Mouse (Mus musculus): ENCODE measurements around the gene Ranbp17. TPM values are rescaled to one million over a fixed set of nuclear protein-coding genes. Genes with fewer than 3 reads are reported as not detected.

Ranbp17 gene
- total and polyA plus RNA-seq, 2 experiments from 2014 or later = 2.1 to 3.6 TPM

DNA sequence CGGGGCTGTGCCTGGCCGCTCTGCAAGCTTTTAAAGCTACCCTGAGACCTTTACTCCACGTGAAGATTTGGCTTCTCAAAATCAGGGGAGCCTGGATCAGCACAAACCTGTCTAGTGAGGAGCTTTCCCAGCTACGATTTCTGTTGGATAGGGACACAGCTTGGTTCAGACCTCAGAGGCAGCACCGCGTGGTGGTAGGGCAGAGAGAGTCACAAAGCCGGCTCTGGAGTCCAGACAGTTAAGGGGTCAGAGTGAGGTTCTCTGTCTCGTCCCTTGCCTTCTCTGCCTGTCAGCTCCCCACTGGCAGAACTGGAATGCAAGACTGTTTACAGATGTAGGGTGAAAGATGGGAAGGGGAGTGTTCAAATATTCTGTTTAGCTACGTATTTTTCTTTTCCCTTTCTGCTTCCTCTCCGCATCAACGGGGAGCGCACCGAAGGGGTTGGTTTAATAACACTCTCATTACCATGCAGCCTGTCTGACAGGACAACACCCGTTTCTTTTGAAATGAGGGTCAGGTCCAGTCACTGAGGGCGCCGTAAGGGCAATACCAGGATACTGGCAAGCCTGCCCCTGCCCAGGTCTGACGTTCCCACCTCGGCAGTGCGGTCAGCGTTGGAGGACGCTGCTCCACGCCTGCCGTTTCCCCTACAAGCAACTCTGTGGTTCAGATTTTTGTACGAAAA, 317.0 kb downstream of the Ranbp17 start:
- H3K4me3 ChIP-seq (ENCODE audit: low read depth, low read length) = no peak overlapping the region
- no peak overlapping the region for H3K4me2 ChIP-seq (ENCODE audit: low read depth, low read length)
- H3K27me3 ChIP-seq (ENCODE audit: control insufficient read depth, insufficient read depth, low read length) = peaks cover 95% of the 10 kb centered on the region
- no peak for ATAC-seq (ENCODE audit: insufficient read depth, low read depth)
- no peak overlapping the region for H3K27ac ChIP-seq (ENCODE audit: low read depth)
- peaks cover 13% of the 10 kb centered on the region; the same call in 1 of the 2 replicates for H3K4me1 ChIP-seq (ENCODE audit: control insufficient read depth, insufficient read depth)
- 11% methylated on average over 24 of the region's 24 CpGs for WGBS
- no peak for DNase-seq (ENCODE audit: low spot score)
- no peak for TF ChIP-seq CTCF (IDR thresholded peaks at IDR 0.05; ENCODE audit: low read depth)
- no peak for TF ChIP-seq EP300 (IDR thresholded peaks at IDR 0.05; ENCODE audit: low read depth)
- no peak overlapping the region for H3K9ac ChIP-seq (replicated peaks; ENCODE audit: low read depth, low read length)
- 0 out of 2 replicates have a peak, but pooled peaks cover 6% of the 10 kb centered on the region for H3K9me3 ChIP-seq (replicated peaks; ENCODE audit: control insufficient read depth, low read length)
- H3K36me3 ChIP-seq (replicated peaks; ENCODE audit: control insufficient read depth, insufficient read depth, low read length) = no peaks in the 10 kb centered on the region

- Histone ChIP-seq H3K9me3 (replicated peaks; ENCODE audit: control insufficient read depth, low read length) (0 out of 2 replicates have a peak, but pooled peaks cover 6% of the 10 kb centered on the region), H3K4me2 (ENCODE audit: low read depth, low read length) (no peak overlapping the region), H3K4me3 (ENCODE audit: low read depth, low read length) (no peak overlapping the region), H3K36me3 (replicated peaks; ENCODE audit: control insufficient read depth, insufficient read depth, low read length) (no peaks in the 10 kb centered on the region), H3K27me3 (ENCODE audit: control insufficient read depth, insufficient read depth, low read length) (peaks cover 95% of the 10 kb centered on the region), H3K27ac (ENCODE audit: low read depth) (no peak overlapping the region), H3K4me1 (ENCODE audit: control insufficient read depth, insufficient read depth) (0 out of 2 replicates have a peak, but pooled peaks cover 6% of the 10 kb centered on the region), H3K9ac (replicated peaks; ENCODE audit: low read depth, low read length) (no peak overlapping the region)
- 6% methylated on average over 25 of the region's 25 CpGs for WGBS
- ATAC-seq (ENCODE audit: insufficient read depth, low read depth) (no peak), DNase-seq (ENCODE audit: low spot score) (no peak)
- TF ChIP-seq EP300 (IDR thresholded peaks at IDR 0.05; ENCODE audit: low read depth) (no peak), CTCF (IDR thresholded peaks at IDR 0.05; ENCODE audit: low read depth) (no peak)
Observed at GRCm38 (mm10) chr11:33195531-33196446, 317.8 kb downstream of the Ranbp17 start.

GRCm38 (mm10) chr11:33195061-33195460, 318.5 kb downstream of the Ranbp17 start:
- TF ChIP-seq CTCF (IDR thresholded peaks at IDR 0.05; ENCODE audit: low read depth) (no peak), EP300 (IDR thresholded peaks at IDR 0.05; ENCODE audit: low read depth) (no peak)
- ATAC-seq (ENCODE audit: insufficient read depth, low read depth) = no peak
- Histone ChIP-seq H3K36me3 (replicated peaks; ENCODE audit: control insufficient read depth, insufficient read depth, low read length) (no peaks in the 10 kb centered on the region), H3K9me3 (replicated peaks; ENCODE audit: control insufficient read depth, low read length) (0 out of 2 replicates have a peak, but pooled peaks cover 6% of the 10 kb centered on the region), H3K27ac (ENCODE audit: low read depth) (no peak overlapping the region), H3K4me2 (ENCODE audit: low read depth, low read length) (no peak overlapping the region), H3K27me3 (ENCODE audit: control insufficient read depth, insufficient read depth, low read length) (peaks cover 89% of the 10 kb centered on the region), H3K4me1 (ENCODE audit: control insufficient read depth, insufficient read depth) (no peaks in the 10 kb centered on the region), H3K4me3 (ENCODE audit: low read depth, low read length) (no peak overlapping the region), H3K9ac (replicated peaks; ENCODE audit: low read depth, low read length) (no peak overlapping the region)
- WGBS = 31% methylated on average over 7 of the region's 7 CpGs
- no peak for DNase-seq (ENCODE audit: low spot score)

DNA sequence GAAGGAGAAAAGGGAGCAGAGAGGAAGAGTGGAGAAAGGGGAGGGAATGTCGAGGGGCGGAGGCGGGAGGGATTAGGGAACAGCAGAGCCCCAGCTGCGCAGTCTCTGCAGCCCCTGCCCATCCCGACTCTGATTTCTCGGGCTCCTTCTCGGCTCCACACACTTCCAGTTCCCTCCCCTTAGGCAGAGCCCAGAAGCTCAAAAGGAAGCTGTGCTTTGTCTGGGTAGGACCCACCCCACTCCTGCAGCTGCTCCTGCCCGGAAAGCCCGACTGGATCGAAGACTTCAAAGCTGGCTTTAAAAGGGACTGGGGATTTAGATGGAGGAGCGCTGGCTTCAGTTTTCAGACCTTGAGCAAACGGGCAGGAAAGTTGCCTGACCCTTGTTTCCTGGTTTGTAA, 319.9 kb downstream of the Ranbp17 start:
- no peak overlapping the region for H3K4me3 ChIP-seq (ENCODE audit: low read depth, low read length)
- H3K4me2 ChIP-seq (ENCODE audit: low read depth, low read length) = no peak overlapping the region

GRCm38 (mm10) chr11:33181804-33182203, 331.7 kb downstream of the Ranbp17 start:
- Histone ChIP-seq H3K9ac (replicated peaks; ENCODE audit: low read depth, low read length) (no peak overlapping the region), H3K9me3 (replicated peaks; ENCODE audit: control insufficient read depth, low read length) (no peaks in the 10 kb centered on the region), H3K27me3 (ENCODE audit: control insufficient read depth, insufficient read depth, low read length) (peaks cover 38% of the 10 kb centered on the region), H3K27ac (ENCODE audit: low read depth) (no peak overlapping the region), H3K36me3 (replicated peaks; ENCODE audit: control insufficient read depth, insufficient read depth, low read length) (no peaks in the 10 kb centered on the region), H3K4me1 (ENCODE audit: control insufficient read depth, insufficient read depth) (peaks cover 5% of the 10 kb centered on the region; the same call in 1 of the 2 replicates), H3K4me2 (ENCODE audit: low read depth, low read length) (no peak overlapping the region), H3K4me3 (ENCODE audit: low read depth, low read length) (no peak overlapping the region)
- TF ChIP-seq EP300 (IDR thresholded peaks at IDR 0.05; ENCODE audit: low read depth) (no peak), CTCF (IDR thresholded peaks at IDR 0.05; ENCODE audit: low read depth) (no peak)
- DNase-seq (ENCODE audit: low spot score) (no peak), ATAC-seq (ENCODE audit: insufficient read depth, low read depth) (no peak)
- WGBS = 82% methylated on average over 3 of the region's 3 CpGs

More for the DNA sequence above, 319.9 kb downstream of the Ranbp17 start:
- no peak for DNase-seq (ENCODE audit: low spot score)
- peaks cover 75% of the 10 kb centered on the region for H3K27me3 ChIP-seq (ENCODE audit: control insufficient read depth, insufficient read depth, low read length)
- no peaks in the 10 kb centered on the region for H3K4me1 ChIP-seq (ENCODE audit: control insufficient read depth, insufficient read depth)
- no peak for TF ChIP-seq EP300 (IDR thresholded peaks at IDR 0.05; ENCODE audit: low read depth)
- no peak for TF ChIP-seq CTCF (IDR thresholded peaks at IDR 0.05; ENCODE audit: low read depth)
- H3K9me3 ChIP-seq (replicated peaks; ENCODE audit: control insufficient read depth, low read length) = 0 out of 2 replicates have a peak, but pooled peaks cover 6% of the 10 kb centered on the region
- 1% methylated on average over 12 of the region's 12 CpGs for WGBS
- H3K9ac ChIP-seq (replicated peaks; ENCODE audit: low read depth, low read length) = no peak overlapping the region
- H3K27ac ChIP-seq (ENCODE audit: low read depth) = no peak overlapping the region
- H3K36me3 ChIP-seq (replicated peaks; ENCODE audit: control insufficient read depth, insufficient read depth, low read length) = no peaks in the 10 kb centered on the region
- ATAC-seq (ENCODE audit: insufficient read depth, low read depth) = no peak

All from heart, postnatal 0 days (tissue).